In the genomic region with DNA sequence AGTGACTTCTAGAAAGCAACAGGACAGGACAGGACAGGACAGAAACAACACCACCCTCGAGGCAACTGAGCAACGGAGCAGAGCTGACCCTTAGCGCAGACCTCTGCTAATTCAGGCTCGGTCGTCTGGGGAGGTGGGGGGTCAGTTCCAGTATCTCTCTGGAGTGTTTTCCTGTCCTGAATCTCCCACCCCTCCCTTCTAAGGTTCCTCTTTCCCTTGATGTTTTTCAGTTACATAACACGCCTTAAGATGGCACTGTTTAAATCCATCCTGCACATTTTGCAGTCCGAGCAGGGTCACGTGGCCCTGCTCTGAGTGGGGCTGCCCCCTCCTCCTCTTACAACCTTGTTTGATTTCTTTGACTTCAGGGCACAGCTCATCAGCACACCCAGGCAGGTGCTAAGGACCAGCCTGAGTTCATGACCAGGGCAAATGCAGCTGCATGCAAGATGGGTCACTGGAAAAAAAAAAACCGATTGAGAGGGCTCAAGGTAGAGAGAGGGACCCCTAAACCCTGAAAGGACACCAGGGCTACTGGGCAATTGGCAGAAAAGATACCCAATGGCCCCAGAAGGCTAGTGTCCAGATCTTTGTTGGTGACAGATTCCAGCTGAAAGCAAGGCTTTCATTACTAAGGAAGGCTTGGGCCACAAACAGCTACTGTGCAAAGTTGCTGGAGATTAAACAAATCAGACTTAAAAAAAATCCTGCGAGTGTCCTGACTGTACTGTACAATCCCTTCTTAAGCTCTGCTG, we compare ENCODE assay signal across 8 mouse cellular contexts. TPM values are rescaled to one million over a fixed set of nuclear protein-coding genes. Genes with fewer than 3 reads are reported as not detected.
DNase-seq lines count a peak whose midpoint lies in the region; ATAC-seq and TF ChIP-seq lines count a peak whose summit lies in the region.

No protein-coding gene starts in this region.

- no peak for TF ChIP-seq POLR2A in CH12.LX (IDR thresholded peaks at IDR 0.05; ENCODE audit: low read depth, low read length)

- peak in 1 of 2 experiments; percentile 34; a peak in 2 of 4 replicates for TF ChIP-seq CTCF in CH12.LX (conservative IDR thresholded peaks at IDR 0.05 in 1 of 2, IDR thresholded peaks at IDR 0.05 in 1 of 2; ENCODE audit: low read depth in 2 of 2, low read length in 2 of 2)

- no peak for TF ChIP-seq EP300 in CH12.LX (IDR thresholded peaks at IDR 0.05; ENCODE audit: low read length)

- no peak for ATAC-seq in embryonic facial prominence, embryonic 13.5 days (ENCODE audit: insufficient number of reproducible peaks, insufficient read depth, low FRiP score, low TSS enrichment, low read depth)
- no peak for ATAC-seq in limb, embryonic 15.5 days (ENCODE audit: insufficient number of reproducible peaks, low FRiP score, low TSS enrichment, low read depth)

- H3K27ac ChIP-seq in heart, embryonic 10.5 days: no peak overlapping the region
- H3K27ac ChIP-seq in CH12.LX (ENCODE audit: insufficient read depth, low read depth): no peak overlapping the region
- H3K27ac ChIP-seq in embryonic facial prominence, embryonic 13.5 days: no peak overlapping the region
- no peak overlapping the region for H3K27ac ChIP-seq in limb, embryonic 15.5 days

- DNase-seq in heart, embryonic 10.5 days (ENCODE audit: low spot score): no peak
- no peak for DNase-seq in heart, adult 11 months
- peak; percentile 17 for DNase-seq in CH12.LX (ENCODE audit: extremely low read depth)
- no peak for DNase-seq in spleen, postnatal 4 days (ENCODE audit: low spot score in 2 of 2)
- no peak for DNase-seq in Muller cell, postnatal 12 days (ENCODE audit: inconsistent ontology term)
- DNase-seq in thymus, postnatal 36 days: no peak

- no peak overlapping the region for H3K9ac ChIP-seq in CH12.LX (ENCODE audit: insufficient read depth, low read depth)
- H3K9ac ChIP-seq in embryonic facial prominence, embryonic 13.5 days: 0 out of 2 replicates have a peak overlapping the region, but pooled peaks have one; percentile 61
- no peak overlapping the region for H3K9ac ChIP-seq in limb, embryonic 15.5 days

- no peak overlapping the region for H3K4me2 ChIP-seq in CH12.LX (ENCODE audit: insufficient read depth, low read depth, poor library complexity, severe bottlenecking)
- peak overlapping the region; percentile 94 for H3K4me2 ChIP-seq in embryonic facial prominence, embryonic 13.5 days
- peak overlapping the region; percentile 99 for H3K4me2 ChIP-seq in limb, embryonic 15.5 days

- no peaks in the 10 kb centered on the region for H3K9me3 ChIP-seq in heart, embryonic 10.5 days
- H3K9me3 ChIP-seq in CH12.LX (replicated peaks; ENCODE audit: low read length): peaks cover 34% of the 10 kb centered on the region
- no peaks in the 10 kb centered on the region for H3K9me3 ChIP-seq in embryonic facial prominence, embryonic 13.5 days
- H3K9me3 ChIP-seq in limb, embryonic 15.5 days: no peaks in the 10 kb centered on the region

- WGBS in heart, embryonic 10.5 days: 9% methylated on average over 10 of the region's 10 CpGs
- WGBS in embryonic facial prominence, embryonic 13.5 days: 4% methylated on average over 10 of the region's 10 CpGs
- WGBS in limb, embryonic 15.5 days: 6% methylated on average over 10 of the region's 10 CpGs

- H3K4me1 ChIP-seq in heart, embryonic 10.5 days: peaks cover 47% of the 10 kb centered on the region
- peaks cover 0 to 6% of the 10 kb centered on the region in 2 experiments; a peak in 1 of 4 replicates for H3K4me1 ChIP-seq in CH12.LX (ENCODE audit: control insufficient read depth in 1 of 2, insufficient read depth in 2 of 2)
- peaks cover 38% of the 10 kb centered on the region for H3K4me1 ChIP-seq in embryonic facial prominence, embryonic 13.5 days
- peaks cover 40% of the 10 kb centered on the region for H3K4me1 ChIP-seq in limb, embryonic 15.5 days

- dilution Hi-C loops in CH12.LX (cut with MboI; ENCODE audit: extremely low pct_ligation_motif_present, extremely low pct_unique_long_range_greater_than_20kb, low sequenced_read_pairs): no loop called here

- 0 out of 2 replicates have a peak overlapping the region, but pooled peaks have one; percentile 7 for H3K4me3 ChIP-seq in heart, embryonic 10.5 days
- no peak overlapping the region for H3K4me3 ChIP-seq in CH12.LX (replicated peaks in 1 of 3; ENCODE audit: low read depth in 2 of 3, low read length in 2 of 3, poor library complexity in 1 of 3)
- peak overlapping the region; percentile 49 for H3K4me3 ChIP-seq in embryonic facial prominence, embryonic 13.5 days
- H3K4me3 ChIP-seq in limb, embryonic 15.5 days: peak overlapping the region; percentile 52

- in situ Hi-C loops in CH12.LX (cut with MboI; ENCODE audit: low pct_ligation_motif_present, low pct_unique_long_range_greater_than_20kb, low sequenced_read_pairs): no loop called here

- no peaks in the 10 kb centered on the region for H3K79me2 ChIP-seq in CH12.LX (replicated peaks; ENCODE audit: control insufficient read depth, extremely low read depth, insufficient read depth, poor library complexity, severe bottlenecking)

- H3K27me3 ChIP-seq in heart, embryonic 10.5 days (ENCODE audit: insufficient read depth, poor library complexity, severe bottlenecking): peaks cover 100% of the 10 kb centered on the region
- H3K27me3 ChIP-seq in CH12.LX (replicated peaks): peaks cover 52% of the 10 kb centered on the region
- H3K27me3 ChIP-seq in embryonic facial prominence, embryonic 13.5 days: peaks cover 100% of the 10 kb centered on the region
- peaks cover 99% of the 10 kb centered on the region for H3K27me3 ChIP-seq in limb, embryonic 15.5 days

- no peaks in the 10 kb centered on the region for H3K36me3 ChIP-seq in heart, embryonic 10.5 days
- H3K36me3 ChIP-seq in CH12.LX (replicated peaks in 1 of 2; ENCODE audit: control insufficient read depth in 1 of 2, insufficient read depth in 1 of 2, low read length in 1 of 2): no peaks in the 10 kb centered on the region
- H3K36me3 ChIP-seq in embryonic facial prominence, embryonic 13.5 days: no peaks in the 10 kb centered on the region
- H3K36me3 ChIP-seq in limb, embryonic 15.5 days: no peaks in the 10 kb centered on the region

- TF ChIP-seq RAD21 in CH12.LX (IDR thresholded peaks at IDR 0.05; ENCODE audit: low read depth, low read length): peak; percentile 19

TF ChIP-seq in CH12.LX, 34 proteins besides CTCF, POLR2A, EP300 and RAD21:
- TF ChIP-seq USF1 (IDR thresholded peaks at IDR 0.05; ENCODE audit: low read depth, low read length): peak; percentile 79
- TF ChIP-seq CHD2 (IDR thresholded peaks at IDR 0.05; ENCODE audit: low read length): no peak
- TF ChIP-seq POLR2AphosphoS2 (IDR thresholded peaks at IDR 0.05; ENCODE audit: low read depth, low read length): no peak
- TF ChIP-seq BHLHE40 (IDR thresholded peaks at IDR 0.05; ENCODE audit: low read depth, low read length): peak; percentile 43
- no peak for TF ChIP-seq JUND (conservative IDR thresholded peaks at IDR 0.05; ENCODE audit: low read depth, low read length)
- peak; percentile 75 for TF ChIP-seq USF2 (conservative IDR thresholded peaks at IDR 0.05; ENCODE audit: low read depth, low read length)
- TF ChIP-seq MYC (IDR thresholded peaks at IDR 0.05; ENCODE audit: low read depth, low read length): no peak
- TF ChIP-seq CHD1 (IDR thresholded peaks at IDR 0.05; ENCODE audit: low read depth, low read length): no peak
- no peak for TF ChIP-seq GABPA (IDR thresholded peaks at IDR 0.05; ENCODE audit: insufficient replicate concordance, low read depth, low read length)
- TF ChIP-seq MAX (IDR thresholded peaks at IDR 0.05; ENCODE audit: low read length): peak; percentile 75
- TF ChIP-seq ZKSCAN1 (IDR thresholded peaks at IDR 0.05; ENCODE audit: borderline replicate concordance, low read depth, low read length): no peak
- no peak for TF ChIP-seq NELFE (IDR thresholded peaks at IDR 0.05; ENCODE audit: low read depth, low read length)
- TF ChIP-seq SMC3 (IDR thresholded peaks at IDR 0.05; ENCODE audit: low read depth, low read length): peak; percentile 4; the same call in 1 of the 2 replicates

RNA-seq across cellular contexts. Expression of a gene that starts 1.6 kb away (rescaled TPM):
- polyA plus RNA-seq in heart, embryonic 10.5 days (2016; fragmentation: Nextera tagmentation; extraction: Ambion mirVana): 0.49 and 0.88 TPM in 2 replicates
- total RNA-seq in CH12.LX (2012; rRNA removed) (under 0.01 TPM in 1 of 2 replicates, not detected in the other), CH12.LX (2014; rRNA removed) (not detected in 2 replicates)
- polyA plus RNA-seq in CH12.LX (2012; ENCODE audit: insufficient read length, low read depth): not detected in 2 replicates
- 0.60 and 0.66 TPM in 2 replicates for polyA plus RNA-seq in embryonic facial prominence, embryonic 13.5 days (2015; fragmentation: Nextera tagmentation; extraction: Ambion mirVana)
- 1.2 and 1.8 TPM in 2 replicates for polyA plus RNA-seq in limb, embryonic 15.5 days (2015; fragmentation: Nextera tagmentation; extraction: Ambion mirVana)

RNA-seq across cellular contexts. Expression of a gene that starts 54.8 kb away (rescaled TPM):
- 16.2 and 17.2 TPM in 2 replicates for polyA plus RNA-seq in heart, embryonic 10.5 days (2016; fragmentation: Nextera tagmentation; extraction: Ambion mirVana)
- 13.3 and 18.5 TPM in 2 replicates for total RNA-seq in CH12.LX (2012; rRNA removed)
- 13.0 and 13.5 TPM in 2 replicates for total RNA-seq in CH12.LX (2014; rRNA removed)
- 12.0 and 13.3 TPM in 2 replicates for polyA plus RNA-seq in CH12.LX (2012; ENCODE audit: insufficient read length, low read depth)
- polyA plus RNA-seq in embryonic facial prominence, embryonic 13.5 days (2015; fragmentation: Nextera tagmentation; extraction: Ambion mirVana): 16.0 and 17.3 TPM in 2 replicates
- polyA plus RNA-seq in limb, embryonic 15.5 days (2015; fragmentation: Nextera tagmentation; extraction: Ambion mirVana): 13.8 and 15.7 TPM in 2 replicates

RNA-seq across cellular contexts. Expression of a gene that starts 56.8 kb away (rescaled TPM):
- polyA plus RNA-seq in heart, embryonic 10.5 days (2016; fragmentation: Nextera tagmentation; extraction: Ambion mirVana): 11.8 and 15.6 TPM in 2 replicates
- 26.7 and 29.3 TPM in 2 replicates for total RNA-seq in CH12.LX (2012; rRNA removed)
- total RNA-seq in CH12.LX (2014; rRNA removed): 8.3 and 10.3 TPM in 2 replicates
- polyA plus RNA-seq in CH12.LX (2012; ENCODE audit: insufficient read length, low read depth): 28.3 and 33.1 TPM in 2 replicates
- 10.8 and 12.5 TPM in 2 replicates for polyA plus RNA-seq in embryonic facial prominence, embryonic 13.5 days (2015; fragmentation: Nextera tagmentation; extraction: Ambion mirVana)
- 8.3 and 9.0 TPM in 2 replicates for polyA plus RNA-seq in limb, embryonic 15.5 days (2015; fragmentation: Nextera tagmentation; extraction: Ambion mirVana)

Comparison
In these comparisons a context has a peak if more than half of its experiments do, and no peak if none do; other contexts are left out.
1. H3K4me3 ChIP-seq: peak in heart, embryonic 10.5 days (single experiment), embryonic facial prominence, embryonic 13.5 days (single experiment) and limb, embryonic 15.5 days (single experiment); none in CH12.LX (0 of 3).